Mouse (Mus musculus) lung, adult 2 months (tissue): ENCODE data around the gene Ftl1.

Experiments used
- CTCF ChIP-seq: fragments of 200-500 bp; IDR thresholded peaks from 2 replicates; pipeline ENCODE4 v1.5.1; 2011; ENCODE audit warnings: mild to moderate bottlenecking, low read length, control low read depth; ENCODE audit not compliant: insufficient read depth
- POLR2A ChIP-seq: fragments of 200-500 bp; IDR thresholded peaks from 2 replicates; pipeline ENCODE4 v1.6.1; 2011; ENCODE audit warnings: low read depth, mild to moderate bottlenecking, control low read depth, low read length, borderline replicate concordance; ENCODE audit errors: extremely low read depth

- TF ChIP-seq POLR2A (no peak), CTCF (no peak)
Observed at GRCm38 (mm10) chr7:45415636-45416035, 44.0 kb downstream of the Ftl1 start.
